Mouse (Mus musculus) liver, embryonic 15.5 days (tissue): Measurements from ENCODE around the gene Magi2. TPM values are rescaled to one million over a fixed set of nuclear protein-coding genes. Genes with fewer than 3 reads are reported as not detected.

Experiments used
- ATAC-seq: fragments of 200-750 bp; cut with Nextera tagmentation; 2 replicates; pipeline ENCODE4 v1.8.0; 2017; ENCODE audit warnings: moderate number of reproducible peaks, mild to moderate bottlenecking, moderate library complexity; ENCODE audit not compliant: insufficient read depth
- H3K27ac ChIP-seq: fragments of 300-500 bp; sonication (generic); replicated peaks from 2 replicates; pipeline ENCODE4 v1.5.1; 2015; ENCODE audit warnings: mild to moderate bottlenecking, inconsistent platforms
- H3K27me3 ChIP-seq: fragments of 300-500 bp; sonication (generic); 2 replicates; pipeline ENCODE4 v1.6.1; 2015; ENCODE audit warnings: mild to moderate bottlenecking, inconsistent platforms
- H3K36me3 ChIP-seq: fragments of 300-500 bp; sonication (generic); replicated peaks from 2 replicates; pipeline ENCODE4 v1.6.1; 2015; ENCODE audit warnings: moderate library complexity, mild to moderate bottlenecking, inconsistent platforms
- H3K4me1 ChIP-seq: fragments of 300-500 bp; sonication (generic); replicated peaks from 2 replicates; pipeline ENCODE4 v1.6.1; 2015; ENCODE audit warnings: inconsistent platforms
- H3K4me2 ChIP-seq: fragments of 300-500 bp; sonication (generic); 2 replicates; pipeline ENCODE4 v1.6.1; 2015; ENCODE audit warnings: moderate library complexity, mild to moderate bottlenecking, inconsistent platforms
- H3K4me3 ChIP-seq: fragments of 300-500 bp; sonication (generic); replicated peaks from 2 replicates; pipeline ENCODE4 v1.5.1; 2015; ENCODE audit warnings: mild to moderate bottlenecking, inconsistent platforms
- H3K9ac ChIP-seq: fragments of 300-500 bp; sonication (generic); 2 replicates; pipeline ENCODE4 v1.6.1; 2015; ENCODE audit warnings: moderate library complexity, mild to moderate bottlenecking, inconsistent platforms
- H3K9me3 ChIP-seq: fragments of 300-500 bp; sonication (generic); replicated peaks from 2 replicates; pipeline ENCODE4 v1.6.1; 2016; ENCODE audit warnings: inconsistent platforms
- WGBS: fragments of 180-500 bp; shearing (Covaris S2); methylation state at CpG from one replicate; pipeline ENCODE4 v1.1.7; 2015; ENCODE audit warnings: mixed read lengths; ENCODE audit not compliant: insufficient replicate concordance; 5-methylcytosine and 5-hydroxymethylcytosine counted together
- polyA plus RNA-seq: library from polyadenylated mRNA; unstranded; fragments of >200 nt; fragmentation: Nextera tagmentation; extraction: Ambion mirVana; gene quantifications from 2 replicates; pipeline ENCODE4 v1.2.1, GENCODE M21; 2015

Gene Magi2
- polyA plus RNA-seq, 1 experiment from 2014 or later: 0.13 TPM

- Histone ChIP-seq H3K27me3 (no peaks in the 10 kb centered on the region), H3K4me1 (no peaks in the 10 kb centered on the region), H3K9me3 (no peaks in the 10 kb centered on the region), H3K4me2 (no peak overlapping the region), H3K4me3 (no peak overlapping the region), H3K27ac (no peak overlapping the region), H3K9ac (no peak overlapping the region), H3K36me3 (no peaks in the 10 kb centered on the region)
- WGBS: 55% methylated on average over 7 of the region's 7 CpGs
- no peak for ATAC-seq
Measured at GRCm38 (mm10) chr5:20457742-20458510, 1231.1 kb downstream of the Magi2 start.

- H3K4me1 ChIP-seq: no peaks in the 10 kb centered on the region
- no peak overlapping the region for H3K4me2 ChIP-seq
- no peaks in the 10 kb centered on the region for H3K9me3 ChIP-seq
- H3K9ac ChIP-seq: no peak overlapping the region
- no peak overlapping the region for H3K27ac ChIP-seq
- ATAC-seq: no peak
- no peaks in the 10 kb centered on the region for H3K27me3 ChIP-seq
- no peaks in the 10 kb centered on the region for H3K36me3 ChIP-seq
- no peak overlapping the region for H3K4me3 ChIP-seq
- WGBS: 29% methylated on average over 2 of the region's 2 CpGs
Measured at GRCm38 (mm10) chr5:20461709-20462108, 1234.9 kb downstream of the Magi2 start.

- Histone ChIP-seq H3K9me3 (no peaks in the 10 kb centered on the region), H3K4me1 (no peaks in the 10 kb centered on the region), H3K4me2 (no peak overlapping the region), H3K4me3 (no peak overlapping the region), H3K27ac (no peak overlapping the region), H3K9ac (no peak overlapping the region), H3K27me3 (no peaks in the 10 kb centered on the region), H3K36me3 (no peaks in the 10 kb centered on the region)
- 74% methylated on average over 2 of the region's 2 CpGs for WGBS
- no peak for ATAC-seq
Measured at GRCm38 (mm10) chr5:20462376-20462775, 1235.5 kb downstream of the Magi2 start.

GRCm38 (mm10) chr5:20469721-20470120 lies 1242.9 kb downstream of the Magi2 start:
- no peaks in the 10 kb centered on the region for H3K9me3 ChIP-seq
- H3K27me3 ChIP-seq: no peaks in the 10 kb centered on the region
- H3K4me2 ChIP-seq: no peak overlapping the region
- no peak overlapping the region for H3K4me3 ChIP-seq
- ATAC-seq: no peak
- no peak overlapping the region for H3K9ac ChIP-seq
- WGBS: 56% methylated on average over 3 of the region's 3 CpGs
- H3K36me3 ChIP-seq: no peaks in the 10 kb centered on the region
- no peaks in the 10 kb centered on the region for H3K4me1 ChIP-seq
- no peak overlapping the region for H3K27ac ChIP-seq

- Histone ChIP-seq H3K4me1 (no peaks in the 10 kb centered on the region), H3K4me3 (no peak overlapping the region)
- no peak for ATAC-seq
Measured at GRCm38 (mm10) chr5:20470466-20470865, 1243.6 kb downstream of the Magi2 start.

GRCm38 (mm10) chr5:20484505-20484904 lies 1257.7 kb downstream of the Magi2 start:
- H3K4me3 ChIP-seq: no peak overlapping the region
- no peak overlapping the region for H3K9ac ChIP-seq
- ATAC-seq: no peak
- no peak overlapping the region for H3K4me2 ChIP-seq
- no peaks in the 10 kb centered on the region for H3K4me1 ChIP-seq
- H3K9me3 ChIP-seq: no peaks in the 10 kb centered on the region
- H3K27ac ChIP-seq: no peak overlapping the region
- H3K36me3 ChIP-seq: no peaks in the 10 kb centered on the region
- WGBS: 64% methylated on average over 7 of the region's 7 CpGs
- no peaks in the 10 kb centered on the region for H3K27me3 ChIP-seq

More at GRCm38 (mm10) chr5:20470466-20470865, 1243.6 kb downstream of the Magi2 start:
- Histone ChIP-seq H3K27me3 (no peaks in the 10 kb centered on the region), H3K4me2 (no peak overlapping the region), H3K9ac (no peak overlapping the region), H3K27ac (no peak overlapping the region), H3K9me3 (no peaks in the 10 kb centered on the region), H3K36me3 (no peaks in the 10 kb centered on the region)

GRCm38 (mm10) chr5:20491911-20492310 lies 1265.1 kb downstream of the Magi2 start:
- Histone ChIP-seq H3K27me3 (no peaks in the 10 kb centered on the region), H3K27ac (no peak overlapping the region), H3K4me1 (no peaks in the 10 kb centered on the region), H3K4me2 (no peak overlapping the region), H3K4me3 (no peak overlapping the region), H3K9me3 (no peaks in the 10 kb centered on the region), H3K9ac (no peak overlapping the region), H3K36me3 (no peaks in the 10 kb centered on the region)
- 59% methylated on average over 2 of the region's 2 CpGs for WGBS
- ATAC-seq: no peak

GRCm38 (mm10) chr5:20492679-20493078 lies 1265.8 kb downstream of the Magi2 start:
- Histone ChIP-seq H3K4me1 (no peaks in the 10 kb centered on the region), H3K27me3 (no peaks in the 10 kb centered on the region), H3K36me3 (no peaks in the 10 kb centered on the region), H3K27ac (no peak overlapping the region), H3K4me3 (no peak overlapping the region), H3K4me2 (no peak overlapping the region), H3K9me3 (no peaks in the 10 kb centered on the region), H3K9ac (no peak overlapping the region)
- no peak for ATAC-seq
- WGBS: 77% methylated on average over 7 of the region's 7 CpGs

GRCm38 (mm10) chr5:20494010-20494409 lies 1267.2 kb downstream of the Magi2 start:
- H3K4me1 ChIP-seq: no peaks in the 10 kb centered on the region
- 20% methylated on average over 6 of the region's 6 CpGs for WGBS
- H3K4me2 ChIP-seq: no peak overlapping the region
- no peak overlapping the region for H3K9ac ChIP-seq
- H3K27ac ChIP-seq: no peak overlapping the region
- no peaks in the 10 kb centered on the region for H3K9me3 ChIP-seq
- no peaks in the 10 kb centered on the region for H3K36me3 ChIP-seq
- H3K4me3 ChIP-seq: no peak overlapping the region
- no peaks in the 10 kb centered on the region for H3K27me3 ChIP-seq
- no peak for ATAC-seq

- WGBS: 34% methylated on average over 8 of the region's 8 CpGs
- Histone ChIP-seq H3K4me2 (no peak overlapping the region), H3K27ac (no peak overlapping the region), H3K9ac (no peak overlapping the region), H3K36me3 (no peaks in the 10 kb centered on the region), H3K4me1 (no peaks in the 10 kb centered on the region), H3K27me3 (no peaks in the 10 kb centered on the region), H3K4me3 (no peak overlapping the region), H3K9me3 (no peaks in the 10 kb centered on the region)
- ATAC-seq: no peak
Measured at GRCm38 (mm10) chr5:20496924-20497323, 1270.1 kb downstream of the Magi2 start.

- H3K4me3 ChIP-seq: no peak overlapping the region
- no peaks in the 10 kb centered on the region for H3K36me3 ChIP-seq
- H3K27me3 ChIP-seq: no peaks in the 10 kb centered on the region
- no peak for ATAC-seq
- WGBS: 52% methylated on average over 9 of the region's 9 CpGs
- no peaks in the 10 kb centered on the region for H3K9me3 ChIP-seq
- no peak overlapping the region for H3K27ac ChIP-seq
- no peaks in the 10 kb centered on the region for H3K4me1 ChIP-seq
- no peak overlapping the region for H3K4me2 ChIP-seq
- no peak overlapping the region for H3K9ac ChIP-seq
Measured at GRCm38 (mm10) chr5:20499031-20499600, 1272.3 kb downstream of the Magi2 start.

GRCm38 (mm10) chr5:20508609-20509008 lies 1281.8 kb downstream of the Magi2 start:
- no peak overlapping the region for H3K4me2 ChIP-seq
- WGBS: 27% methylated on average over 5 of the region's 5 CpGs

More at GRCm38 (mm10) chr5:20508609-20509008, 1281.8 kb downstream of the Magi2 start:
- H3K4me1 ChIP-seq: no peaks in the 10 kb centered on the region
- H3K36me3 ChIP-seq: no peaks in the 10 kb centered on the region
- H3K9ac ChIP-seq: no peak overlapping the region
- no peak overlapping the region for H3K4me3 ChIP-seq
- H3K9me3 ChIP-seq: no peaks in the 10 kb centered on the region
- ATAC-seq: no peak
- H3K27me3 ChIP-seq: no peaks in the 10 kb centered on the region
- no peak overlapping the region for H3K27ac ChIP-seq
